Mouse (Mus musculus) lung, adult 2 months (tissue): ENCODE data around the gene Kcna10.

Experiments used
- CTCF ChIP-seq: fragments of 200-500 bp; IDR thresholded peaks from 2 replicates; pipeline ENCODE4 v1.5.1; 2011; ENCODE audit warnings: mild to moderate bottlenecking, low read length, control low read depth; ENCODE audit not compliant: insufficient read depth
- POLR2A ChIP-seq: fragments of 200-500 bp; IDR thresholded peaks from 2 replicates; pipeline ENCODE4 v1.6.1; 2011; ENCODE audit warnings: low read depth, mild to moderate bottlenecking, control low read depth, low read length, borderline replicate concordance; ENCODE audit errors: extremely low read depth

GRCm38 (mm10) chr3:107239607-107240006 lies 56.8 kb downstream of the Kcna10 start, which contains the start of gene Prok1:
- TF ChIP-seq POLR2A (no peak), CTCF (no peak)
